Mouse (Mus musculus) midbrain, embryonic 14.5 days (tissue): ENCODE data around the gene Ifnar2. TPM values are rescaled to one million over a fixed set of nuclear protein-coding genes. Genes with fewer than 3 reads are reported as not detected.
"Not testable (repeated sequence)": the region's sequence is repeated elsewhere in the genome, so short reads cannot be mapped to it uniquely, and the experiment has no call there.

Source experiments
- ATAC-seq: fragments of 200-750 bp; cut with Nextera tagmentation; 2 replicates; pipeline ENCODE4 v1.8.0; 2017; ENCODE audit warnings: moderate number of reproducible peaks, moderate library complexity; ENCODE audit not compliant: low FRiP score, low TSS enrichment
- DNase-seq: peaks from one replicate; pipeline ENCODE4 v3.0.0-alpha.2; 2015
- H3K27ac ChIP-seq: fragments of 300-500 bp; sonication (generic); replicated peaks from 2 replicates; pipeline ENCODE4 v1.5.1; 2014; ENCODE audit warnings: mild to moderate bottlenecking, low read depth, low read length, moderate library complexity
- H3K27me3 ChIP-seq: fragments of 300-500 bp; sonication (generic); 2 replicates; pipeline ENCODE4 v1.6.1; 2014; ENCODE audit warnings: low read length, control low read depth, mixed read lengths; ENCODE audit not compliant: control insufficient read depth, insufficient read depth
- H3K36me3 ChIP-seq: fragments of 300-500 bp; sonication (generic); 2 replicates; pipeline ENCODE4 v1.6.1; 2014; ENCODE audit warnings: low read length, control low read depth; ENCODE audit not compliant: control insufficient read depth, insufficient read depth
- H3K4me1 ChIP-seq: fragments of 300-500 bp; sonication (generic); 2 replicates; pipeline ENCODE4 v1.6.1; 2014; ENCODE audit warnings: mild to moderate bottlenecking, antibody characterized with exemption, low read length, control low read depth; ENCODE audit not compliant: control insufficient read depth, insufficient read depth
- H3K4me2 ChIP-seq: fragments of 300-500 bp; sonication (generic); 2 replicates; pipeline ENCODE4 v1.6.1; 2014; ENCODE audit warnings: mild to moderate bottlenecking, low read length, moderate library complexity
- H3K4me3 ChIP-seq: fragments of 300-500 bp; sonication (generic); replicated peaks from 2 replicates; pipeline ENCODE4 v1.5.1; 2014; ENCODE audit warnings: low read depth, low read length
- H3K9ac ChIP-seq: fragments of 300-500 bp; sonication (generic); replicated peaks from 2 replicates; pipeline ENCODE4 v1.6.1; 2014; ENCODE audit warnings: mild to moderate bottlenecking, low read length, moderate library complexity
- H3K9me3 ChIP-seq: fragments of 300-500 bp; sonication (generic); 2 replicates; pipeline ENCODE4 v1.6.1; 2016; ENCODE audit warnings: low read length, control low read depth, mixed read lengths; ENCODE audit not compliant: control insufficient read depth
- WGBS: fragments of 180-500 bp; shearing (Covaris S2); extraction: QIAGEN DNeasy Blood & Tissue Kit; methylation state at CpG from one replicate; pipeline ENCODE4 v1.1.7; 2014; 5-methylcytosine and 5-hydroxymethylcytosine counted together
- polyA plus RNA-seq: library from polyadenylated mRNA; unstranded; fragments of >200 nt; fragmentation: Nextera tagmentation; extraction: Ambion mirVana; gene quantifications from 2 replicates; pipeline ENCODE4 v1.2.1, GENCODE M21; 2014

Gene Ifnar2
- polyA plus RNA-seq, 1 experiment from 2014 or later: 32.2 TPM

DNA sequence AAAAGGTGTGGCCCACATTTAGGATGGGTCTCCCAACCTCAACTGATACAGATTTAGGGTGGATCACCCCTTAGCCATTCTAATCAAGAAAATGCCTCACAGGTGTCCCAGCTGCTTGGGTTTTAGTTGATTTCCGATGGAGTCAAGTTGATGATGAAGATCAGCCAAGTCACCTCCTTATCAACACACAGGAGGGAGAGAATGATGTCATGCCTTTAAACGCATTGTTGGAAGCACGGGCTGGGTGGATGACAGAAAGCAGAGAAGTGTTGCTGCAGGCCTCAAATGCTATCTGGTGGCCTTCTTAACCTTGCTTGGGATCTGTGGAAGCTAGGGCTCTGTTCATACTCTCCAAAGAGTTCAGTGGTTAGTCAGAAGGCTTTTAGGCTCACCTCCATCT is 61.5 kb downstream of the Ifnar2 start:
- WGBS: 98% methylated on average over 3 of the region's 3 CpGs
- Histone ChIP-seq H3K4me1 (no peaks in the 10 kb centered on the region), H3K27me3 (no peaks in the 10 kb centered on the region), H3K9me3 (no peaks in the 10 kb centered on the region), H3K4me2 (no peak overlapping the region), H3K27ac (no peak overlapping the region), H3K4me3 (no peak overlapping the region), H3K36me3 (no peaks in the 10 kb centered on the region), H3K9ac (no peak overlapping the region)
- no peak for ATAC-seq
- no peak for DNase-seq

DNA sequence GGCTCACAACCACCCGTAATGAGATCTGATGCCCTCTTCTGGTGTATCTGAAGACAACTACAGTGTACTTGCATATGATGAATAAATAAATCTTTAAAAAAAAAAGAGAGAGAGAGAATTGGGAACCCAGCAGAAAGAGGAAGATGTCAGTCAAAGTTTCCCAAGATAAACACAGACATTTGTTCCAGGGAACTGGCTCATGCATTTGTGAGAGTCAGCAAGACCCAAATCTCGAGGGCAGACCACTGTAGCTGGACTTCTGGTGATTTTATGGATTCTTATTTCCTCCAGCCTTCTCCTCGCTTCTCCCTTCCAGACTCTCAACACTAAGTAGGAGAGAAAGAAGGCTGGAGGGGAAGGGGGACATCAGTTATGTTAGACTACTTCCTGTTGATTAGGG is 65.5 kb downstream of the Ifnar2 start:
- no peak overlapping the region for H3K27ac ChIP-seq
- H3K27me3 ChIP-seq: no peaks in the 10 kb centered on the region
- DNase-seq (no peak), ATAC-seq (no peak)
- no peak overlapping the region for H3K9ac ChIP-seq
- no peaks in the 10 kb centered on the region for H3K9me3 ChIP-seq
- 73% methylated on average over 3 of the region's 3 CpGs for WGBS
- H3K4me3 ChIP-seq: no peak overlapping the region
- H3K4me2 ChIP-seq: no peak overlapping the region
- no peaks in the 10 kb centered on the region for H3K4me1 ChIP-seq
- no peaks in the 10 kb centered on the region for H3K36me3 ChIP-seq

- not testable (repeated sequence) for H3K27me3 ChIP-seq, H3K9ac ChIP-seq, H3K36me3 ChIP-seq, ATAC-seq, H3K4me3 ChIP-seq, DNase-seq, H3K4me2 ChIP-seq, H3K9me3 ChIP-seq, H3K27ac ChIP-seq, H3K4me1 ChIP-seq
- 80% methylated on average over 1 of the region's 1 CpGs for WGBS
Observed at GRCm38 (mm10) chr16:91438599-91438998, 66.0 kb downstream of the Ifnar2 start.

DNA sequence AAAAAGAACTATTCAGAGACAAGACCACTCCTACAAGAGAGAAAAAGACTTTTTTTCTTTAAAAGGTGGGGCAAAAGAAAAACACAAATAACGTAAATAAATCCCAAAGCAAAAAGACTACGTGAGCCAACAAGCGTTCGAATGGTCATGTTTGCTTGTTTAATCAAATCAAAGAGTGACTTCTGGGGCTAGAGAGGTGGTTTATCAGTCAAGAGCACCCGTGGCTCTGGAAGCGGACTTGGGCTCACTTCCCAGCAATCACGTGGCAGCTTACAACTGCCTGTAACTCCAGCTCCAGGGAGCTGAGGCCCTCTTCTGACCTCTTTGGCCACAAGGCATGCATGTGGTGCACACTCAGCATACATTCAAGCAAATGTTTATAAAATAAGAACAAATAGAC is 68.8 kb downstream of the Ifnar2 start:
- H3K27me3 ChIP-seq: no peaks in the 10 kb centered on the region
- H3K36me3 ChIP-seq: no peaks in the 10 kb centered on the region
- H3K4me2 ChIP-seq: no peak overlapping the region
- 67% methylated on average over 7 of the region's 7 CpGs for WGBS
- ATAC-seq (no peak), DNase-seq (no peak)
- H3K9me3 ChIP-seq: no peaks in the 10 kb centered on the region
- no peak overlapping the region for H3K27ac ChIP-seq
- no peak overlapping the region for H3K4me3 ChIP-seq
- no peak overlapping the region for H3K9ac ChIP-seq
- no peaks in the 10 kb centered on the region for H3K4me1 ChIP-seq

DNA sequence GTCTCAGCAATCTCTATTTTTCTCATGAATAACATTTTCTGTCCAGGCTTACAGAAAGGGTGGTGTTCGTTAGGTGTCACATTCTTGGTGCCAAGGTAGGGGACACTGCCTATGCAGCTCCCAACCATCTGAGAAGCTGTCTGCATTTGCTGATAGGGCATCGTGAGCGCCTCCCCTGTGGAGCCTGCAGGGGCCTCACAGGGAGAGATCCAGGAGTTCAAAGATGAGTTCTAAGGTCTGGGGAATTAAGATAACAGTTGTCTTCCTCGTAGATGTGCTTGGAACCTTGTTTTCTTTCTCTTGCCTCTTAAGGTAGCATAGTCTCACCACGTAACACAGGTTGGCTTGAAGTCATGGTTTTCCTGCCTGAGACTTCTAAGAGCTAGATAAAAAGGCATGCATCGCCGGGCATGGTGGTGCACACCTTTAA is 69.2 kb downstream of the Ifnar2 start:
- no peak overlapping the region for H3K4me3 ChIP-seq
- DNase-seq: no peak
- WGBS: 85% methylated on average over 7 of the region's 7 CpGs
- no peak for ATAC-seq
- H3K4me1 ChIP-seq: no peaks in the 10 kb centered on the region
- H3K9ac ChIP-seq: no peak overlapping the region
- H3K4me2 ChIP-seq: no peak overlapping the region
- no peaks in the 10 kb centered on the region for H3K9me3 ChIP-seq
- H3K27ac ChIP-seq: no peak overlapping the region
- H3K36me3 ChIP-seq: no peaks in the 10 kb centered on the region
- no peaks in the 10 kb centered on the region for H3K27me3 ChIP-seq

GRCm38 (mm10) chr16:91442446-91442845 is 69.9 kb downstream of the Ifnar2 start:
- DNase-seq (no peak), ATAC-seq (no peak)
- Histone ChIP-seq H3K4me3 (no peak overlapping the region), H3K27ac (no peak overlapping the region), H3K4me2 (no peak overlapping the region), H3K9ac (no peak overlapping the region), H3K9me3 (no peaks in the 10 kb centered on the region), H3K27me3 (no peaks in the 10 kb centered on the region), H3K4me1 (no peaks in the 10 kb centered on the region), H3K36me3 (no peaks in the 10 kb centered on the region)
- WGBS: 73% methylated on average over 4 of the region's 4 CpGs

GRCm38 (mm10) chr16:91443211-91443611 is 70.6 kb downstream of the Ifnar2 start:
- H3K4me2 ChIP-seq: no peak overlapping the region
- no peaks in the 10 kb centered on the region for H3K4me1 ChIP-seq
- 85% methylated on average over 8 of the region's 8 CpGs for WGBS
- DNase-seq: no peak
- no peaks in the 10 kb centered on the region for H3K36me3 ChIP-seq
- no peaks in the 10 kb centered on the region for H3K27me3 ChIP-seq
- ATAC-seq: no peak
- H3K27ac ChIP-seq: no peak overlapping the region
- H3K9me3 ChIP-seq: no peaks in the 10 kb centered on the region
- no peak overlapping the region for H3K9ac ChIP-seq
- no peak overlapping the region for H3K4me3 ChIP-seq

- Histone ChIP-seq H3K9ac (no peak overlapping the region), H3K4me2 (no peak overlapping the region), H3K4me3 (no peak overlapping the region), H3K27ac (no peak overlapping the region), H3K4me1 (no peaks in the 10 kb centered on the region), H3K9me3 (no peaks in the 10 kb centered on the region), H3K27me3 (no peaks in the 10 kb centered on the region), H3K36me3 (no peaks in the 10 kb centered on the region)
- ATAC-seq (no peak), DNase-seq (no peak)
- WGBS: 88% methylated on average over 4 of the region's 4 CpGs
Observed at GRCm38 (mm10) chr16:91444847-91445246, 72.3 kb downstream of the Ifnar2 start.

DNA sequence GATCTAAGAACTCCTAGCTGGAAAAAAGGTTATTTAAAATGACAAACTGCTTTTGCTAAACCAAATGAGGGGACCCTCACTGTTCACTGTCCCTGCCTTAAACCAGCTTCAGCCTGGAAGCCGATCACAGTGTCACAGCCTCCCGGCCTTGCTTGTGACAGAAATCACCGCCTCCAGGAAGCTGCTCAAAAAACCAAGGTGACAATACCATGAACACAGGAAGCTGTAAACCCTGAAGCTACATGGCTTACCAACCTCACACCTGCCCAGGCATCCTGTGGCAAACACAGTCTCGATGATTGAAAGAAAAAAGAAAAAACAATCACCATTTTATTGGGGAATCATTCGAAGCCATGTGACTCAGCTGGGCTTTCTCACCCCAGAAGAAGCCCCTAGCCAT is 73.0 kb downstream of the Ifnar2 start:
- no peaks in the 10 kb centered on the region for H3K9me3 ChIP-seq
- 84% methylated on average over 5 of the region's 5 CpGs for WGBS
- no peak for DNase-seq
- no peaks in the 10 kb centered on the region for H3K27me3 ChIP-seq
- H3K4me1 ChIP-seq: no peaks in the 10 kb centered on the region
- H3K36me3 ChIP-seq: no peaks in the 10 kb centered on the region
- H3K4me2 ChIP-seq: no peak overlapping the region
- no peak for ATAC-seq
- no peak overlapping the region for H3K9ac ChIP-seq
- no peak overlapping the region for H3K4me3 ChIP-seq
- H3K27ac ChIP-seq: no peak overlapping the region
